Mouse (Mus musculus) embryonic facial prominence, embryonic 12.5 days (tissue): ENCODE measurements at regions not wholly inside any gene's neighbourhood (a gene's known extent, or its start where the extent isn't known, plus 50 kb on each side); places are given as distances from the start of the nearest gene placed in this dataset.
A peak's percentile ranks its signal among the peaks of the same experiment; 100 is the strongest.

Experiments
- ATAC-seq: fragments of 200-750 bp; cut with Nextera tagmentation; 2 replicates; pipeline ENCODE4 v1.8.0; 2017; ENCODE audit not compliant: insufficient number of reproducible peaks, insufficient read depth, low FRiP score, low TSS enrichment
- H3K27ac ChIP-seq: fragments of 300-500 bp; sonication (generic); 2 replicates; pipeline ENCODE4 v1.5.1; 2016; ENCODE audit warnings: mild to moderate bottlenecking
- H3K27me3 ChIP-seq: fragments of 300-500 bp; sonication (generic); 2 replicates; pipeline ENCODE4 v1.6.1; 2016; ENCODE audit warnings: mild to moderate bottlenecking, moderate library complexity
- H3K36me3 ChIP-seq: fragments of 300-500 bp; sonication (generic); 2 replicates; pipeline ENCODE4 v1.6.1; 2016; ENCODE audit warnings: mild to moderate bottlenecking
- H3K4me1 ChIP-seq: fragments of 300-500 bp; sonication (generic); 2 replicates; pipeline ENCODE4 v1.6.1; 2016
- H3K4me2 ChIP-seq: fragments of 300-500 bp; sonication (generic); replicated peaks from 2 replicates; pipeline ENCODE4 v1.6.1; 2016; ENCODE audit warnings: mild to moderate bottlenecking, moderate library complexity
- H3K4me3 ChIP-seq: fragments of 300-500 bp; sonication (generic); 2 replicates; pipeline ENCODE4 v1.5.1; 2016; ENCODE audit warnings: mild to moderate bottlenecking
- H3K9ac ChIP-seq: fragments of 300-500 bp; sonication (generic); 2 replicates; pipeline ENCODE4 v1.6.1; 2016; ENCODE audit warnings: mild to moderate bottlenecking, moderate library complexity
- H3K9me3 ChIP-seq: fragments of 300-500 bp; sonication (generic); 2 replicates; pipeline ENCODE4 v1.6.1; 2016; ENCODE audit warnings: mild to moderate bottlenecking, moderate library complexity
- WGBS: fragments of 180-500 bp; shearing (Covaris S2); methylation state at CpG from one replicate; pipeline ENCODE4 v1.1.7; 2016; 5-methylcytosine and 5-hydroxymethylcytosine counted together

- Histone ChIP-seq H3K9ac (no peak overlapping the region), H3K36me3 (no peaks in the 10 kb centered on the region), H3K4me2 (no peak overlapping the region), H3K4me3 (no peak overlapping the region), H3K27ac (no peak overlapping the region), H3K9me3 (no peaks in the 10 kb centered on the region), H3K4me1 (0 out of 2 replicates have a peak, but pooled peaks cover 2% of the 10 kb centered on the region), H3K27me3 (no peaks in the 10 kb centered on the region)
- 82% methylated on average over 1 of the region's 1 CpGs for WGBS
- no peak for ATAC-seq
Measured at GRCm38 (mm10) chr15:38410462-38410861, 985.1 kb downstream of the 4930447A16Rik start.

GRCm38 (mm10) chr15:38412481-38412880, 987.1 kb downstream of the 4930447A16Rik start:
- no peak for ATAC-seq
- Histone ChIP-seq H3K4me2 (no peak overlapping the region), H3K9ac (no peak overlapping the region), H3K4me1 (no peaks in the 10 kb centered on the region), H3K4me3 (no peak overlapping the region), H3K36me3 (no peaks in the 10 kb centered on the region), H3K9me3 (no peaks in the 10 kb centered on the region), H3K27me3 (no peaks in the 10 kb centered on the region), H3K27ac (no peak overlapping the region)
- WGBS, result 84% methylated on average over 3 of the region's 3 CpGs

- Histone ChIP-seq H3K4me1 (no peaks in the 10 kb centered on the region), H3K4me3 (no peak overlapping the region), H3K9me3 (no peaks in the 10 kb centered on the region), H3K9ac (no peak overlapping the region), H3K27ac (no peak overlapping the region), H3K36me3 (no peaks in the 10 kb centered on the region), H3K4me2 (no peak overlapping the region), H3K27me3 (no peaks in the 10 kb centered on the region)
- no peak for ATAC-seq
- 91% methylated on average over 6 of the region's 6 CpGs for WGBS
Measured at GRCm38 (mm10) chr15:38413329-38413728, 988.0 kb downstream of the 4930447A16Rik start.

GRCm38 (mm10) chr15:38414318-38415090, 989.1 kb downstream of the 4930447A16Rik start:
- H3K36me3 ChIP-seq, result no peaks in the 10 kb centered on the region
- no peak overlapping the region for H3K9ac ChIP-seq
- WGBS, result 75% methylated on average over 8 of the region's 8 CpGs

GRCm38 (mm10) chr15:38415091-38415486, 989.7 kb downstream of the 4930447A16Rik start:
- ATAC-seq, result no peak
- Histone ChIP-seq H3K9ac (no peak overlapping the region), H3K27me3 (no peaks in the 10 kb centered on the region), H3K27ac (no peak overlapping the region), H3K9me3 (no peaks in the 10 kb centered on the region), H3K4me3 (no peak overlapping the region), H3K4me2 (no peak overlapping the region), H3K4me1 (no peaks in the 10 kb centered on the region), H3K36me3 (no peaks in the 10 kb centered on the region)
- 68% methylated on average over 2 of the region's 2 CpGs for WGBS

More at GRCm38 (mm10) chr15:38414318-38415090, 989.1 kb downstream of the 4930447A16Rik start:
- Histone ChIP-seq H3K4me2 (no peak overlapping the region), H3K9me3 (no peaks in the 10 kb centered on the region), H3K4me1 (no peaks in the 10 kb centered on the region), H3K27me3 (no peaks in the 10 kb centered on the region), H3K27ac (no peak overlapping the region), H3K4me3 (no peak overlapping the region)
- no peak for ATAC-seq

GRCm38 (mm10) chr15:38419621-38420020, 994.3 kb downstream of the 4930447A16Rik start:
- Histone ChIP-seq H3K27me3 (no peaks in the 10 kb centered on the region), H3K36me3 (no peaks in the 10 kb centered on the region), H3K4me3 (no peak overlapping the region), H3K9ac (no peak overlapping the region), H3K9me3 (no peaks in the 10 kb centered on the region), H3K4me2 (no peak overlapping the region), H3K27ac (no peak overlapping the region), H3K4me1 (peaks cover 5% of the 10 kb centered on the region)
- no peak for ATAC-seq
- 56% methylated on average over 7 of the region's 7 CpGs for whole genome bisulfite sequencing

- H3K4me2 ChIP-seq, result no peak overlapping the region
Measured at GRCm38 (mm10) chr15:38420784-38421183, 995.4 kb downstream of the 4930447A16Rik start.

GRCm38 (mm10) chr15:38422741-38423140, 997.4 kb downstream of the 4930447A16Rik start:
- no peak for ATAC-seq
- no peak overlapping the region for H3K4me2 ChIP-seq
- H3K4me3 ChIP-seq, result no peak overlapping the region
- no peak overlapping the region for H3K27ac ChIP-seq
- 61% methylated on average over 6 of the region's 6 CpGs for WGBS
- H3K27me3 ChIP-seq, result no peaks in the 10 kb centered on the region
- H3K4me1 ChIP-seq, result peaks cover 5% of the 10 kb centered on the region
- H3K9me3 ChIP-seq, result no peaks in the 10 kb centered on the region
- no peak overlapping the region for H3K9ac ChIP-seq
- no peaks in the 10 kb centered on the region for H3K36me3 ChIP-seq

More at GRCm38 (mm10) chr15:38420784-38421183, 995.4 kb downstream of the 4930447A16Rik start:
- WGBS, result 21% methylated on average over 3 of the region's 3 CpGs
- Histone ChIP-seq H3K4me3 (no peak overlapping the region), H3K9ac (no peak overlapping the region), H3K9me3 (no peaks in the 10 kb centered on the region), H3K4me1 (peaks cover 5% of the 10 kb centered on the region), H3K36me3 (no peaks in the 10 kb centered on the region), H3K27me3 (no peaks in the 10 kb centered on the region), H3K27ac (no peak overlapping the region)
- no peak for ATAC-seq

- H3K4me3 ChIP-seq, result no peak overlapping the region
- H3K36me3 ChIP-seq, result no peaks in the 10 kb centered on the region
- H3K27ac ChIP-seq, result no peak overlapping the region
- 80% methylated on average over 4 of the region's 4 CpGs for WGBS
- no peak overlapping the region for H3K9ac ChIP-seq
- H3K4me2 ChIP-seq, result no peak overlapping the region
- H3K4me1 ChIP-seq, result peaks cover 5% of the 10 kb centered on the region
- no peak for ATAC-seq
- no peaks in the 10 kb centered on the region for H3K27me3 ChIP-seq
- H3K9me3 ChIP-seq, result no peaks in the 10 kb centered on the region
Measured at GRCm38 (mm10) chr15:38425506-38425905, 1000.2 kb downstream of the 4930447A16Rik start.

- H3K9me3 ChIP-seq, result no peaks in the 10 kb centered on the region
- 19% methylated on average over 1 of the region's 1 CpGs for WGBS
- no peak overlapping the region for H3K9ac ChIP-seq
- H3K27ac ChIP-seq, result no peak overlapping the region
- no peak overlapping the region for H3K4me3 ChIP-seq
- ATAC-seq, result no peak
- H3K36me3 ChIP-seq, result no peaks in the 10 kb centered on the region
- no peak overlapping the region for H3K4me2 ChIP-seq
- H3K27me3 ChIP-seq, result no peaks in the 10 kb centered on the region
- H3K4me1 ChIP-seq, result no peaks in the 10 kb centered on the region
Measured at GRCm38 (mm10) chr15:38427966-38428365, 1002.6 kb downstream of the 4930447A16Rik start.

- no peak overlapping the region for H3K9ac ChIP-seq
- no peaks in the 10 kb centered on the region for H3K27me3 ChIP-seq
- no peaks in the 10 kb centered on the region for H3K4me1 ChIP-seq
- H3K4me3 ChIP-seq, result no peak overlapping the region
- no peaks in the 10 kb centered on the region for H3K9me3 ChIP-seq
- 76% methylated on average over 2 of the region's 2 CpGs for WGBS
- H3K27ac ChIP-seq, result no peak overlapping the region
- no peaks in the 10 kb centered on the region for H3K36me3 ChIP-seq
- H3K4me2 ChIP-seq, result no peak overlapping the region
- 0 out of 2 replicates have a peak, but pooled peaks have one; percentile 22 for ATAC-seq
Measured at GRCm38 (mm10) chr15:38431668-38432067, 1006.3 kb downstream of the 4930447A16Rik start.

GRCm38 (mm10) chr15:38433386-38433785, 1008.0 kb downstream of the 4930447A16Rik start:
- ATAC-seq, result no peak
- no peaks in the 10 kb centered on the region for H3K27me3 ChIP-seq
- H3K4me2 ChIP-seq, result no peak overlapping the region
- H3K4me3 ChIP-seq, result no peak overlapping the region
- no peaks in the 10 kb centered on the region for H3K4me1 ChIP-seq
- no peaks in the 10 kb centered on the region for H3K9me3 ChIP-seq
- WGBS, result 76% methylated on average over 7 of the region's 7 CpGs
- no peak overlapping the region for H3K27ac ChIP-seq
- H3K36me3 ChIP-seq, result no peaks in the 10 kb centered on the region
- H3K9ac ChIP-seq, result no peak overlapping the region
